Mouse (Mus musculus): Measurements from ENCODE around the gene Naa16.

GRCm38 (mm10) chr14:79296836-79297235 is 93.7 kb downstream of the Naa16 start:
- no peak for TF ChIP-seq E2F4 (IDR thresholded peaks at IDR 0.05; ENCODE audit: insufficient read depth)
- no peak for TF ChIP-seq USF1 (IDR thresholded peaks at IDR 0.05; ENCODE audit: low read depth)
- no peak for TF ChIP-seq POLR2A (IDR thresholded peaks at IDR 0.05; ENCODE audit: insufficient read length, low read depth)
- TF ChIP-seq TCF12 (IDR thresholded peaks at IDR 0.05; ENCODE audit: insufficient read depth, poor library complexity, severe bottlenecking): no peak
- no peak for TF ChIP-seq CEBPB (IDR thresholded peaks at IDR 0.05; ENCODE audit: insufficient read depth, poor library complexity, severe bottlenecking)
- TF ChIP-seq POLR2AphosphoS2 (IDR thresholded peaks at IDR 0.05; ENCODE audit: insufficient read length, low read depth): no peak
- no peak for TF ChIP-seq REST (IDR thresholded peaks at IDR 0.05; ENCODE audit: insufficient read depth, insufficient read length)
- no peak for TF ChIP-seq MYOD1 (IDR thresholded peaks at IDR 0.05; ENCODE audit: control insufficient read depth in 1 of 3, insufficient read length in 2 of 3, low read depth in 2 of 3)

Measured in myocyte (in vitro differentiated cells).